Mouse (Mus musculus): ENCODE data around the gene Hivep3.

The Hivep3 gene

DNA sequence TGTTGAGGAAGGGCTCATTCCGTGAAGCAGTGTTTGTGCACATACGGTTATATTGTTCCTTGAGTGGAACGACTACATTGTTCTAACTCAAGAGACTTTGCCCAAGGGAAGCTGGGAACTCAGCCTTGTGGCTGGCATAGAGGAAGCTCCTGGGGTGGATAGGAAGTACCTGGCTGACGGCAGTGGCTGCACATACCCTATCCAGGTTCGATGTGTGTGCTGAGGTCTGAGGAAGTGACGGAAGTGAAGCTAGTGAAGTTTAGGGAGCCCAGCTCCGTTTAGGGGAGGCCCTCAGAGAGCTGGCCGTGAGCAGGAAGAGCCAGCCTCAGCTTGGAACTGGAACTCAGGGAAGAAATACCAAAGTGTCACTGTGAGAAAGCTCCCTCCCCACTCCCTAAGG lies 374.2 kb downstream of the Hivep3 start:
- DNase-seq (ENCODE audit: low spot score) = no peak

DNA sequence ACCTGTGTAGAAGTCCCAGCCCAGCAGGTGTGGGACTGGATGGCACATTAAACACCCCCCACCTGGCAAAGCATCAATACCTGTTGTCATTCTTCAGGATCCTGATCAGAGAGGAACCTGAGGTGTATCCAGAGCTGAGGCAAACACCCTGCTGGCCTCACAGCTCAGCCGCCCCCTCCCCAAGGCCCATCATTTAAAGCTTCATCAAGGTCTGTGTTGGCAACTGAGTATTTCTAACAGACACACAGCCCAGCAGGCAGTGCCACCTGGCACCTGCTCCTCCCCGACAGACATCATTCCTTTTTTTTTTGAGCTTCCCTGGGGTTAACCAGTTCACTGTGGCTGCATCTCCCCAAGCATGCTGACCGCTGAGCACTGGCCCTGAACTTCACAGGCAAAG lies 381.9 kb downstream of the Hivep3 start:
- no peak for DNase-seq (ENCODE audit: low spot score)

DNA sequence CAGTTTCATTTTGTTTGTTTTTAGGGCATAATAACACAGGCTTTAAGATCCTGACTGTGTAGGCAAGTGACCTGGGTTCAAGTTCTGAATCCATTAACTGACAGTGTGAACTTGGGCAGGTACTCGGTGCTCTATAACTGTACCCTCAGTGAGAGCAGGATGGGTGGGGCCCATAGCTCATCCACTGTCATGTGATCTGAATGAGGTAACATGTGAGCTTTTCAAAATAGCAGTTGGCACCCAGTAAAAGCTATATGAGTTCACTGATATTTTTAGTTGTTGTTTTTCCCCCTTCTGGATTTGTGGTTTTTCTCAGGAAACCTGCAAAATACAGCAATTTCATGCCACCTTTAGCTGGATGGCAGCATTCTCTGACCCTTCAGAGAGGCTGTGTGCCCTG lies 382.7 kb downstream of the Hivep3 start:
- no peak for DNase-seq (ENCODE audit: low spot score)

DNA sequence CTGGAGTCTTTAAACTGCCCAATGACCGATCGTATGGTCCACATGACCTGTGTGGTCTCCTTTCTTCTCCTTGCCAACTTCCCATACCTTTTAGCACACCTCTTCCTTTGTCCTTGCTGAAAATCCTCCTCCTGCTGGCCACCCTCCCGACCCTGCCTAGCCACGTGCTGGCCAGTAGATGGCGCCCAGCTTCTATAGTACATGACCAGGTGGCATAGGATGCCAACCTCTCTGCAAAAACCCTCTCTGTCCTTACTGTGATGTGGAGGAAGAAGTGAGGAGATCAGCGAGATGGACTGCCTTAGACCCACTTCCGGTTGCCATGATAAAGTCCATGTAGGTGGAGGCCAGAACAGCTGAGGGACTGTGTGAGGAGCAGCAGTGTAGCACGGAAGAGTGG lies 386.7 kb downstream of the Hivep3 start:
- DNase-seq (ENCODE audit: low spot score) = peak; percentile 61

DNA sequence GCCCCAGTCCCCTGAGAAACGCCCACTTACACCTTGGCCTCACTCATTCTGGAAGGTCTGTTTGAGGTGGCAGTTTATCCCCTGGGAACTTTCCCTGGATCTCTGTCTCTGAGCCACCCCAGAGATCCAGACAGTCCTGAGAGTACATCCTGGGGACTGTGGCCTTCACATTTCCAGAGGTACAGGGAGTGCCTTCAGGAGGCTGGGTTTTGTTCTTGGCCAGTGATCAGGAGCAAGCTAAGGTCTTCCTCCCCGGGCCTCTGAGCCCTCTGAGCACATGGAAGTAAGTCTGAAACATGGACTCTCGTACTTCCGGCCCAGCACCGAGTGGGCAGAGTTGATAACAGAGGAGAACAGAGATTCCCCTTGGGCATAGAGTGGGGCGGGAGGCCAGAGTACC lies 391.1 kb downstream of the Hivep3 start:
- no peak for DNase-seq (ENCODE audit: low spot score)

DNA sequence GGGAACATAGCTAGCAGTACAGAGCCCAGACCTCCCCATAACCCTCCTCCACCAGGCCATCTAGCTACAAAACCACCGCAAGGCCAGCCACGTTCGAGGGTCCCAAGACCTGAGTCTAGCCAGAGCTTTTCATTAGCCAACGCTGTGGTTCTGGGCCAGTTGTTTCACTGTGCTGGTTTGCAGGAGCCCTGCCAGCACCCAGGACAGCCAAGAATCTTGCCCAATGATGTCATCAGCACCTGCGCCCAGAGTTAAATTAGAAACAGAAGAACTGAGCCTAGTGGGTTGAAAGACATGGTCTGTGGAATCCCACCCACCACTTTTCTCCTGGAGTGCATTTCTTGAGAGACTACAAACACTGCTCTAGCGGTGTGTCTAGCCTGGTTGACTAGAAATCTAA lies 392.5 kb downstream of the Hivep3 start:
- DNase-seq (ENCODE audit: low spot score) = no peak

DNA sequence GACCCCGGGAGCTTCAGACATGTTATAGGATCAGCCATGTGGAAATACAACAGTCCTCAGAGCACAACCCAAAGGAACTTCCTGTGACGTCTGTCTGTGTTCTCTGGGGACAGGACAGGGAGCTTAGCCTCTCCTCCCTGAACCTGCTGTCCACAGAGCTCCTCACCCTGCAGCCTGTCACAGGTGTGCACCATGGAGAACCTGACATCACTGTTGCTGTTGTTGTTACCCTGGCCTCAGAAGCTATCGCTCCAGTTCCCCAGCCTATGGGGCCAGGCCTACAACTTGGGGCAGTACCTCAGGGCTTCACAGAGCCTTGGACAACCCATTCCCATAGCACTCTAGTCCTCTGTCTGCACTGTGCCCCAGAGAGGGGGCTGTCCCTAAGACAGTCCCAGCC lies 393.7 kb downstream of the Hivep3 start:
- DNase-seq (ENCODE audit: low spot score) = no peak

DNA sequence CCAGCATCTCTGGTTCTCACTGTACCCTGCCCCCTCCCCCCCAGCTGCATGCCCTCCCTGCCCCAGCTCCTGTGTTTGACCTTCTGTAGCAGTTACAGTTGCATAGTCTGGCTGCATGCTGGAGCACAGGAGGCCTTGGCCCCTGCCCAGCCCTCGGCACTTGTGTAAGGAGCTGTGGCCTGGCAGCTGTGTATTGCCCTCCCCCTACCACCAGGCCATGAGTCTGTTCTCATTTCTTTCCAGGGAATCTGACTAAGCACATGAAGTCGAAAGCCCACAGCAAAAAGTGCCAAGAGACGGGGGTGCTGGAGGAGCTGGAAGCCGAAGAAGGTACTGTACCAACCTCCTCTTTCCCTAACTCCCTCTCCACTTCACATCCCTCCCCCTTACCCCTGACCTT lies 394.4 kb downstream of the Hivep3 start:
- DNase-seq (ENCODE audit: low spot score) = peak; percentile 61

DNA sequence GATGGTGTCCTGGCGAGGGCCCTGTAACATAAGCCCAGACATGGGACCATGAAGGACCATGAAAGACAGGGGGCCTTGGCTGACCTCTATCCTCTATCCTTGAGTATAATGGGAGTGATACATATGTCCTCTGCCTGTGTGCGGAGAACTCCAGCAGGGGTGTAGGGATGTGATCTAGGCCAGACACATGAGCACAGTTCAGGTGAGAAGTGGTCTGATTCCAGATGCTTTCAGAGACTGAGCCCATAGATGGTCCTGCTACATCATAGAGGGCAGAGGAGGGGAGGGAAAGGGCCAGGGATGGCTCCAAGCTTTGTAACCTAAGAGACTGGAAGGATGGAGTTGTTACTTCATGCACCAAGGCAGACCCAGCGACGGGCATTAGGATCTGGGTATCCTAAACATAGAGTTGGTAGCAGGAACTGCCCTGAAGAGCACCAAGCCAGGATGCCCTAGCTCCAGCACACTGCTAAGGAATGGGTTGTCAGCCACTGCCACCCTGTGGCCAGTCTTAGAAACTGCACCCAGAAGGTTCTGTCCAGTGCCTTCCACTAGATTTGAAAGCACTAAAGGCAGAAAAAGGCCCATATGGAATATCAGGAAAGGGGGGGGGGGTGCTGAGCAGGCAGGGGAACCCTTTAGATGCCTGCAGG lies 395.8 kb downstream of the Hivep3 start:
- peak; percentile 63 for DNase-seq (ENCODE audit: low spot score)

DNA sequence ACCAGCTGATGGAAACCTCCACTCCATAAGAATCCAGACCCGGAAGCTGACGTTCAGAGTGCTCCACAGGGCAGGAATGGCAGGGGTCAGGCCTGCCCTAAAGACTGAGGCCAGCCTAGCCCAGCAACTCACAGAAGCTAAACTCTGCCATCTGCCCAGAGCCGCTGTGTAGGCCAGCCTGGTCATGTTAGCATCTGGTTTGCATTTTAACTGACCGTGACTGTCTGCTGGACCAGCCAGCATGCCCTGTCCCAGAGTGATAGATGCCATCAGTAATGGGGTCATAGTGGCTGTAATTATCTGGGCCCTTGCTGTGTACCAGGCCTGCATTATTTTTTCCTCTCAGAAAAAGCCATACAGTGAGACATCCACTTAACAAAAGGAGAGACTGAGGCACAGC lies 397.3 kb downstream of the Hivep3 start:
- peak; percentile 70 for DNase-seq (ENCODE audit: low spot score)

DNA sequence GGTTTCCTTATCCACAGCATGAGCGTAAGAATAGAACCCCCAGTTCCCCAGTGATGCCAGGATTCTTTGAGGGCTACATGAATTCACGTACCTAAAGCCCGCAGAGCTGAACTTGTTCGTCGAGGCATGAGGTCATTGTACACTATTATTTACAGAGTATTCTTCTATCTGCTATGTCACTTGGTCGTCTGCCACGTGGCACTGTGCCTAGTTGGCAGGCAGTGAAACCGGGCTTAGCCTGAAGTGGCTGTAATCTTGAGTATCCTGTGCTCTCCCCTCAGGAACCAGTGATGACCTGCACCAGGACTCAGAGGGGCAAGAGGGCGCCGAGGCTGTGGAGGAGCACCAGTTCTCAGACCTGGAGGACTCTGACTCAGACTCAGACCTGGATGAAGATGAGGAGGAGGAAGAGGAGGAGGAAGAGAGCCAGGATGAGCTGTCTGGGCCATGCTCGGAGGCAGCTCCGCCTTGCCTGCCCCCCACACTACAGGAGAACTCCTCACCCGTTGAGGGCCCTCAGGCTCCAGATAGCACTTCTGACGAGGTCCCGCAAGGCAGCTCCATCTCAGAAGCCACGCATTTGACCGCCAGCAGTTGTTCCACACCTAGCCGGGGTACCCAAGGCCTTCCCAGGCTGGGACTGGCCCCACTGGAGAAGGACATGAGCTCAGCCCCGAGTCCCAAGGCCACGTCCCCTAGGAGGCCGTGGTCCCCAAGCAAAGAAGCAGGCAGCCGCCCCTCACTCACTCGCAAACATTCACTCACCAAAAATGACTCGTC lies 398.0 kb downstream of the Hivep3 start:
- peak; percentile 82 for DNase-seq (ENCODE audit: low spot score)

DNA sequence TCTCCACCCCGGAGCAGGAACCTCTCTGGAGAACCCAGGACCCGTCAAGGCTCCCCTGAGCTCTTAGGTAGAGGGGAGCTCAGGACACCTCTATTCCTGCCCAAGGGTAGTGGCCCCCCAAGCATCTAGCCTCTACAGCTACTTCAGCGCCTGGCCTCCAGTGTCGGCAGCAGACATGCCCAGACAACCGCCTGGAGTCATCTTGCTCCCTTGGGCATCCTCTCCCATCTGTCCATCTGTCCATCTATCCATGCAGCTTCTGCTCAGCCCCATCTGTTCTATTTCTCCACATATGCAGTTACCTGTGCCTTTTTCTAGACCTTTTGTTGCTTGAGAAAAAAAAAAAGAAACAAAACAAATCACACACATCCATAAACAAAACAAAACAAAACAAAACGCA lies 400.6 kb downstream of the Hivep3 start:
- DNase-seq (ENCODE audit: low spot score) = no peak

DNA sequence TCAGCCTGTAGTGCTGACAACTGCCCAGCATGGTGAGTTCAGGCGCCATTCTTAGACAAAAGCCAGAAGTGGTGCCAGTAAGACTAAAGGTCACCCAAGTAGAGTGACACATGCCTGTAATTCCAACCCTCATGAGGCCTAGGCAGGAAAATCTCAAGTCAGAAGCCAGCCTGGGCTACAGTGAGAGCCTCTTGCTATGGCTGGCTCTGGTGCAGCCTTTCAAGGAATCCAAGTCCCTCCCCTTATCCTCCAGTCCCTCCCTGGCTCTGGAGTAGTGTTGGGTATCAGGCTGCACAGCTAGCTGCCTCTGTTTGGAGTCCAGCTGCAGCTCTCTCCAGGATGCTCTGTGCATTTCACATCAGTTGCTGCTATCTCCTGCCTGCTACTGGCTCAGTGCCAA lies 408.2 kb downstream of the Hivep3 start:
- peak; percentile 44 for DNase-seq (ENCODE audit: low spot score)

DNA sequence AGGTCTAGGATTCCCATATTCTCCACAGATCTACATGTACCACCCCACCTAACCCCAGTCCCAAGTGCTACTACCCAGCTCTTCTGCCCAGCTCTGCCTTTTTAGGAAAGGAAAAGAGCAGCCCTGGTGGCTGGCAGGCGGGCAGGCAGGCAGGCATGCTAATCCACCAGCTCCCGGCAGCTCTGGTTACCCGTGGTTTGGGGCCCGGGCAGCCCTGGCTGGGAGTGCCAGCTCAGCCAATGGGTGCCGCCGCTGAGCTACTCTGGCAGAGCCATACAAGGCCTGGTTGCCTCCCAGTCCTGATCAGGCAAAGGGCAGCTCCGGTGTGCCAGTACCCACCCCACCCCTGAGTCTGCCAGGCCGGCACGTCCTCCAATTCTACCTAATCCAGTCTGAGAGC lies 409.3 kb downstream of the Hivep3 start:
- peak; percentile 59 for DNase-seq (ENCODE audit: low spot score)

DNA sequence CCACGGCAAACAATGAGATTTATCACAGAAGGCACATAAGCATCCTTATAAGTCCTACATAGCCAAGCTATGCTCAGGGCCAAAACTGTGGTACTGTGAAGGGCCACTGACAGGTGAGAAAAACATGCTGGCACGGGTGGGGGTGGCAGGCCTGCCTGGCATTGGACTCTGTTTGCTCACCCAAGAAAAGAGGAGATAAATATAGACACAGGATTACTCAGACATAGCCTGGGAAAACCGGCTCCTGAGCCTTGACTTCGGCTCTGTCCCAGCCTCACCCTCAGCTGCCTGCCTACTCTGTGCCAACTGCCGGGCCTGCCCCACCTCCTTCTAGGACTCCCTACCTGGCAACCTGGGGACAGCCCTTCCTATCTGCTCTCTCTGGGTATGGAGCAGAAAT lies 410.8 kb downstream of the Hivep3 start:
- no peak for DNase-seq (ENCODE audit: low spot score)

DNA sequence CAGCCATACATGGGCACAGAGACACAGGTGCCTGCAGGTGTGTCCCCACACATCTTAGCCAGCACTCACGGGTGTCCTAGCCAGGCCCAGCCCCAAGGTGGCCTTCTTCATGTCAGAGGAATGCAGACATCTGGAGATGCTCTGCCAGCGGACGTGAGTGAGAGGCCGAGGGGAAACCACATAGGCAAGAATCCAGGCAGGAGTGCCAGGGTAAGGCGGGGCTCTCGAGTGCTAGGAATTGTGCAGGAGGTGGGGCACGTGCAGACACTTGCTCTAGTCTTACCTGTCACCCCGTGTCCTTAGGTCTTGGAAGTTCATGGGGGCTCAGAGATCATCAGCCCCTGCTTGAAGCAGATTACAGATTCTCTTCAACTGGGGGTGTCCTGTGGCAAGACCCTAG lies 412.3 kb downstream of the Hivep3 start:
- no peak for DNase-seq (ENCODE audit: low spot score)

DNA sequence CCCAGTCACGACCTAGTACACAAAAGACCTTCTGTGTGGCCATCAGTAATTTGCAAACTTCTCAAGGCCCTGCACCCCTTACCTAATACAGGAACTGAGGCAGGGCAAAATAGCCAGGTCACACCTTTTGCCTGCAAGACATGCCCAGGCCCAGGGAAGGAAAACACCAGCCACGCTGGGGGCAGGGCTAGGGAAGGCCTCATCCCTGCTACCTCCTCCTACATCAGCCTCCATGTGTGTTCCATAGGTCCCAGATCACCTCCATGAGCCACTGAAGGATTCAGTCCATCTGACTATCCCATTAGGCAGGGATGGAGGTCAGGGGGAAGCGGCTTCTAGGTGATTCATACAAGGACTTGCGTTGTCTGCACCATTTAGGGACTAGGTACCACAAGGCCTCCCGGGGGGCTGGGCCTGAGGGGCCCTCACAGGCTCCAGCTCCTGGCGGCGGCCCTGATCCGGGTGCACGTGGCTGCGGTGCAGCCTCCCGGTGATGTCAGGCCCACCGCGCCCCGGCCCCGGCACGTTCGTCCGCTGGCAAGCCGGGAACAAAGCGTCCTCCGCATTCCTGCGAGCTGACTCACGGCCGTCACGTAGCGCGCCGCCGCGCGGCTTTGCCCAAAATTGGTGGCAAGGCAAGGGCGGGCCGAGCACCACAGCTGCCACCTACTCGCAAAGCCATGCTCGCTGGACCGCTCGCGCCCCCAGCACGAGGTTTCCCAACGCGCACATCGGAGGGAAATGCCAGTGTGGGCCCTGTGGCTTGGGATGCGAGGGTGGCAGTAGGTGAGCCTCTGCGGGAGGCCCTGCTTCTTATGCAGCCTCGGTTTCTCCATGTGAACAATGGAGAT lies 414.9 kb downstream of the Hivep3 start:
- peak; percentile 86 for DNase-seq (ENCODE audit: low spot score)

DNA sequence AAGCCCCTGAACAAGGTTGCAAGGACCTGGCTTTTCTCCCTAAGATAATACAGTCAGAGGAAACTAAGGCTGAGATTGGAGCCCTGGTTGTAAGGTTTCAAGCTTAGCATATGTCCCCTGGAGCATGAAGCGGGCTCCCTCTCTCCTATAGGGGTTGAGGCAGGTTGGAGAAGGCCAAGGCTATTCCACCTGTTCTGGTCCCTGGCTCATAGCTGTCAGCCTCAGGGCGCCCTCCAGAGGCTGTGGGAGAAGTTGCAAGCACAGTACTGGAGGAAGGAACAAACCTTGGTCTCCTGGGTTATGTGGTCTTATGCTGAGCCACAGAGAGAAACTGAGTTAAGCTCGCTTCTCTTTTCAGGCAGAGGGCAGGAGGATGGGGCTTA lies 415.5 kb downstream of the Hivep3 start:
- peak; percentile 59 for DNase-seq (ENCODE audit: low spot score)

DNA sequence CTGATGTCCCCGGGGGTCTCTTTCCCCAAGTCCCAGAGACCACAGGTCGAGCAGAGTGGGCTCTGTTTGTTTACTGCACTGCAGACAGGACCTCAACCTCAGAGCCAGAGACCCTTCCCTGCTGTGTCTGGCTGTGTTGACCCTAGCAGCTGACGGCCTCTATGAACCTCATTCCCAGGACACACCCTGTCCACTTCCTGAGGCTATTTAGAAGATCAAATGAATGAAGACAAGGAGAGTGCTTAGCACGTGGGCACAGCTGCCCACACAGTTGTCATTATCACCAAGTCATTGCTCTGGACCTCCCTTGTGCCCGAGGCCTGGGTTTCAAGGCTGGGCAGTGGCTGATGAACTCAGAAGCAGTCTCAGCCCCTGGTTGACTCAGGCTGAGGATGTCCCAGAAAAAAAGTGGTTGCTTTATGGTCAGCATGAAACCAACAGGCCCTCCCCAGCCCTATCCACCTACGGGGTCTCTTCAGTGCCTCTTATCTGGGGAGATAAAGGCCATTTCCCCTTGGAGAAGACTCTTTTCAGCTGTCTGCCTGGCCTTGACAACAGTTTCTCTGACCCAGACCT lies 416.8 kb downstream of the Hivep3 start:
- no peak for DNase-seq (ENCODE audit: low spot score)

DNA sequence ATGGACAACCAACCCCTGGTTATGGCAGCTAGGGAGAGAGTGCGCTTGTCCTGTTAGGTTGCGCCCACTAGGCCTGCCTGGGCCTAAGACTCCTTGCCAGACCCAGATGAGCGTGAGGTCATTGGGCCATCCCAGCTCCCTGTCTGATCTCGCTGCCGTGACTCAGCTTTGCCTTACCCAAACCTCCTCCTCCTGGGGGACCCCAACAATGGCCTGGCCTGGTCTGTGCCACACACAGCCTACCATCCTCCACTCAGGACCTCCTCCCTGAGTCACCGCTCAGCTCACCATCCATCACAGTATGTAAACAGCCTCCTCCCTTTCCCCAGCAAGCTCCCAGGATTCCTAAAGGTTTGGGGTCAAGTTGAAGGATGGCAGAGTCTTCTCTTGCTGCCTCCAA lies 418.3 kb downstream of the Hivep3 start:
- DNase-seq (ENCODE audit: low spot score) = no peak

DNA sequence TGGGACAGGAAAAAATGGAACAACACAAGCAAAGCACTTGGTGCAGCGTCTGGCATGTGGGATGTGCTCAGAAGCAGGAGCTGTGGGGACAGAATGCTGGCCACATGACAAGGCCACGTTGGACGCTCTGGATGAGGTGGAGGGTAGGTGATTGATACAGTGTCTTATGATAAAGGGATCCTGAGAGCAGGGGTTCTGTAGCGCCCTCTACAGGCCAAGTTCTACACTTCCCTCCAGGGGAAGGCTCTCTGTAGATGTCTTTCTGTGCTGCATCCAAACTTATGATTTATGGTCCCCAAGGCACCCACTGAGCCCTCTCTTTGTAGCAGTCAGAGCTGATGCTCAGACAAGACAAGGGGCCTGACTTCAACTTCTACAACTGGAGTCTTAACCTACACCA lies 419.1 kb downstream of the Hivep3 start:
- no peak for DNase-seq (ENCODE audit: low spot score)

DNA sequence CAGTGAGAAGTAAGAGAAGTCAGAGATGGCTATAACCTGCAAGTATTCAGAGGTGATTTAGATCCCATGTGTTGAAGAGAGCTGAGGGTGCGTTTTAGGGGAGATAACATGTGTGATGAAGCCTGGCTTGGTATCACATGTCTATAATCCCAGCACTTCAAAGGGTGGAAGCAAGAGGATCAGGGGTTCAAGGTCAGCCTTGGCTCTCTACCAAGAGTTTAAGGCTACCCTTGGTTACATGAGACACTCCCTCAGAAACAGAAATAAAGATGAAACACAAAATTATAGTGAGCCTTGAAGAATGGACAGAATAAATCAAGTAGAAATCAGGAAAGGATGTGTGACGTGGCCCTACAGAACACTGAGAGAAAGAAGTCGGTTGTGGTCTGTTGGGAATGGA lies 420.2 kb downstream of the Hivep3 start:
- no peak for DNase-seq (ENCODE audit: low spot score)

Data from MN1 (cell line).